Mouse (Mus musculus) CH12.LX (cell line): ENCODE measurements around the gene Npy5r. TPM values are rescaled to one million over a fixed set of nuclear protein-coding genes. Genes with fewer than 3 reads are reported as not detected.

Experiments used
- DNase-seq: peaks from one replicate; pipeline ENCODE4 v3.0.0-alpha.2; 2013; ENCODE audit errors: extremely low read depth
- H3K27ac ChIP-seq: 2 replicates; pipeline ENCODE4 v1.5.1; 2012; ENCODE audit warnings: low read depth, mild to moderate bottlenecking, control low read depth, moderate library complexity; ENCODE audit not compliant: insufficient read depth
- H3K27me3 ChIP-seq: replicated peaks from 2 replicates; pipeline ENCODE3; 2012; ENCODE audit warnings: inconsistent platforms
- H3K36me3 ChIP-seq, 2 experiments: replicated peaks in 1 of 2; 2 replicates each; pipeline versions ENCODE3 to v1.6.1; 2012; ENCODE audit warnings: inconsistent platforms in 1 of 2, low read length in 1 of 2, mild to moderate bottlenecking in 1 of 2, mixed read lengths in 1 of 2, moderate library complexity in 1 of 2; ENCODE audit not compliant: control insufficient read depth in 1 of 2, insufficient read depth in 1 of 2
- H3K4me1 ChIP-seq, 2 experiments: 2 replicates each; pipeline ENCODE4 v1.6.1; 2012; ENCODE audit warnings: inconsistent platforms in 1 of 2, moderate library complexity in 1 of 2; ENCODE audit not compliant: insufficient read depth in 2 of 2, control insufficient read depth in 1 of 2
- H3K4me2 ChIP-seq: 2 replicates; pipeline ENCODE4 v1.6.1; 2012; ENCODE audit warnings: low read depth, mild to moderate bottlenecking, control low read depth; ENCODE audit not compliant: poor library complexity, insufficient read depth, severe bottlenecking
- H3K4me3 ChIP-seq, 3 experiments: fragments of 150-350 bp in 1 of 3; sonication (generic) in 1 of 3; replicated peaks in 1 of 3; 2 replicates each; pipeline versions ENCODE3 to v1.5.1; 2011 to 2012; ENCODE audit warnings: low read depth in 2 of 3, low read length in 2 of 3, mild to moderate bottlenecking in 2 of 3, moderate library complexity in 2 of 3, control low read depth in 1 of 3, improper control_type of control experiment in 1 of 3, inconsistent platforms in 1 of 3, mixed read lengths in 1 of 3; ENCODE audit not compliant: poor library complexity in 1 of 3
- H3K79me2 ChIP-seq: replicated peaks from 2 replicates; pipeline ENCODE4 v1.6.1; 2012; ENCODE audit warnings: mild to moderate bottlenecking, moderate library complexity; ENCODE audit not compliant: control insufficient read depth, poor library complexity, insufficient read depth, severe bottlenecking; ENCODE audit errors: extremely low read depth
- H3K9ac ChIP-seq: 2 replicates; pipeline ENCODE4 v1.6.1; 2012; ENCODE audit warnings: low read depth, mild to moderate bottlenecking, control low read depth, moderate library complexity; ENCODE audit not compliant: insufficient read depth
- H3K9me3 ChIP-seq: replicated peaks from 2 replicates; pipeline ENCODE3; 2012; ENCODE audit warnings: low read length, inconsistent platforms, mixed read lengths
- BHLHE40 ChIP-seq: IDR thresholded peaks from 2 replicates; pipeline ENCODE4 v1.6.1; 2011; ENCODE audit warnings: mild to moderate bottlenecking, low read depth, low read length, improper control_type of control experiment
- EP300 ChIP-seq: IDR thresholded peaks from 2 replicates; pipeline ENCODE4 v1.6.1; 2011; ENCODE audit warnings: low read length, improper control_type of control experiment
- ETS1 ChIP-seq: conservative IDR thresholded peaks from 2 replicates; pipeline ENCODE4 v1.6.1; 2012; ENCODE audit warnings: low read depth, mild to moderate bottlenecking, inconsistent platforms, low read length, improper control_type of control experiment, moderate library complexity
- GABPA ChIP-seq: IDR thresholded peaks from 2 replicates; pipeline ENCODE4 v1.6.1; 2012; ENCODE audit warnings: low read depth, low read length, improper control_type of control experiment, inconsistent platforms; ENCODE audit not compliant: insufficient replicate concordance
- JUN ChIP-seq: IDR thresholded peaks from 2 replicates; pipeline ENCODE4 v1.6.1; 2011; ENCODE audit warnings: low read depth, mild to moderate bottlenecking, low read length, improper control_type of control experiment, moderate library complexity; ENCODE audit not compliant: insufficient read depth
- MAZ ChIP-seq: IDR thresholded peaks from 2 replicates; pipeline ENCODE4 v1.6.1; 2012; ENCODE audit warnings: low read depth, mild to moderate bottlenecking, inconsistent platforms, low read length, improper control_type of control experiment, moderate library complexity
- PAX5 ChIP-seq: IDR thresholded peaks from 2 replicates; pipeline ENCODE4 v1.6.1; 2012; ENCODE audit warnings: low read length, inconsistent platforms, mixed read lengths
- RCOR1 ChIP-seq: conservative IDR thresholded peaks from 2 replicates; pipeline ENCODE4 v1.6.1; 2012; ENCODE audit warnings: low read depth, mild to moderate bottlenecking, inconsistent platforms, low read length, improper control_type of control experiment
- SMC3 ChIP-seq: IDR thresholded peaks from 2 replicates; pipeline ENCODE4 v1.6.1; 2011; ENCODE audit warnings: low read depth, low read length, improper control_type of control experiment
- UBTF ChIP-seq: IDR thresholded peaks from 2 replicates; pipeline ENCODE4 v1.6.1; 2012; ENCODE audit warnings: low read depth, mild to moderate bottlenecking, inconsistent platforms, low read length, improper control_type of control experiment, moderate library complexity
- ZKSCAN1 ChIP-seq: IDR thresholded peaks from 2 replicates; pipeline ENCODE4 v1.6.1; 2012; ENCODE audit warnings: low read depth, inconsistent platforms, low read length, improper control_type of control experiment, borderline replicate concordance
- ZNF384 ChIP-seq: IDR thresholded peaks from 2 replicates; pipeline ENCODE4 v1.6.1; 2012; ENCODE audit warnings: low read depth, low read length, improper control_type of control experiment, inconsistent platforms
- dilution Hi-C: fragments of 300-500 bp; cut with MboI; formaldehyde crosslinking; loops from 2 replicates; pipeline ENCODE4 v1.14.3; 2020; ENCODE audit warnings: low sequenced_read_pairs; ENCODE audit not compliant: extremely low pct_unique_long_range_greater_than_20kb, extremely low pct_ligation_motif_present
- in situ Hi-C: fragments of 300-500 bp; cut with MboI; formaldehyde crosslinking; loops from 3 replicates; pipeline ENCODE4 v1.14.3; 2019; ENCODE audit warnings: low sequenced_read_pairs, low pct_ligation_motif_present, low pct_unique_long_range_greater_than_20kb, mixed read lengths
- polyA plus RNA-seq: library from polyadenylated mRNA; unstranded; fragments of >175 nt; gene quantifications from 2 replicates; pipeline ENCODE4 v1.2.1, GENCODE M21; 2012; ENCODE audit warnings: low read depth; ENCODE audit not compliant: insufficient read length
- total RNA-seq, 2 experiments: library from RNA; depleted of rRNA; stranded (reverse); fragments of 300-350 nt in 1 of 2; fragments of >200 nt in 1 of 2; gene quantifications; 2 replicates each; pipeline ENCODE4 v1.2.3; 2012 to 2014

Npy5r gene
- not detected in 2 replicates for total RNA-seq (2012; rRNA removed)
- not detected in 2 replicates for total RNA-seq (2014; rRNA removed)
- not detected in 2 replicates for polyA plus RNA-seq

- H3K4me1 ChIP-seq: no peaks in the 10 kb centered on the region
- no peak within 1 kb of the TSS for H3K9ac ChIP-seq
- dilution Hi-C loops: no loop called here
- TF ChIP-seq EP300 (no peak), ZNF384 (no peak), SMC3 (no peak), ZKSCAN1 (no peak), UBTF (no peak), JUN (no peak), RCOR1 (no peak), ETS1 (no peak), BHLHE40 (no peak)
- TF ChIP-seq, all 38 proteins: peak for 0
- in situ Hi-C loops: no loop called here
- Histone ChIP-seq H3K4me3 (no peak within 1 kb of the TSS), H3K27ac (no peak within 1 kb of the TSS), H3K9me3 (no peaks in the 10 kb centered on the region), H3K36me3 (no peaks in the 10 kb centered on the region), H3K79me2 (no peaks in the 10 kb centered on the region), H3K4me2 (no peak within 1 kb of the TSS), H3K27me3 (no peaks in the 10 kb centered on the region)
- DNase-seq: no peak
These were observed at the start of gene Npy5r for GRCm38 (mm10) chr8:66687511-66688329. Npy5r (minus strand) TSS chr8:66688128.

GRCm38 (mm10) chr8:66731957-66732356 lies 44.0 kb upstream of the Npy5r start:
- no peaks in the 10 kb centered on the region for H3K79me2 ChIP-seq
- H3K36me3 ChIP-seq: no peaks in the 10 kb centered on the region
- dilution Hi-C loops: no loop called here
- H3K9ac ChIP-seq: no peak overlapping the region
- no peaks in the 10 kb centered on the region for H3K9me3 ChIP-seq
- no peak for DNase-seq
- no peak overlapping the region for H3K27ac ChIP-seq
- no peak overlapping the region for H3K4me2 ChIP-seq
- H3K4me1 ChIP-seq: peaks cover 0 to 3% of the 10 kb centered on the region in 2 experiments; a peak in 1 of 4 replicates
- TF ChIP-seq JUN (no peak), GABPA (no peak), MAZ (no peak), ZNF384 (no peak), EP300 (no peak)
- TF ChIP-seq, all 38 proteins: peak for 0
- Histone ChIP-seq H3K4me3 (no peak overlapping the region), H3K27me3 (no peaks in the 10 kb centered on the region)
- in situ Hi-C loops: no loop called here

GRCm38 (mm10) chr8:66729446-66729845 lies 41.5 kb upstream of the Npy5r start:
- H3K27me3 ChIP-seq: no peaks in the 10 kb centered on the region
- no peaks in the 10 kb centered on the region for H3K79me2 ChIP-seq
- dilution Hi-C loops: no loop called here
- H3K4me1 ChIP-seq: peaks cover 0 to 3% of the 10 kb centered on the region in 2 experiments; a peak in 1 of 4 replicates
- no peak for TF ChIP-seq EP300
- no peak for TF ChIP-seq BHLHE40
- no peak for TF ChIP-seq RCOR1
- no peak for TF ChIP-seq ZKSCAN1
- TF ChIP-seq PAX5: no peak
- no peak overlapping the region for H3K4me3 ChIP-seq
- DNase-seq: no peak
- H3K27ac ChIP-seq: no peak overlapping the region
- no peaks in the 10 kb centered on the region for H3K9me3 ChIP-seq
- H3K36me3 ChIP-seq: no peaks in the 10 kb centered on the region
- in situ Hi-C loops: no loop called here
- no peak overlapping the region for H3K9ac ChIP-seq
- H3K4me2 ChIP-seq: no peak overlapping the region
